Mouse (Mus musculus) hindbrain, embryonic 16.5 days (tissue): ENCODE measurements around the gene Camta1. TPM values are rescaled to one million over a fixed set of nuclear protein-coding genes. Genes with fewer than 3 reads are reported as not detected.

Experiments used
- ATAC-seq: fragments of 200-750 bp; cut with Nextera tagmentation; 2 replicates; pipeline ENCODE4 v1.8.0; 2017; ENCODE audit warnings: moderate TSS enrichment, moderate library complexity
- H3K27ac ChIP-seq: fragments of 300-500 bp; sonication (generic); 2 replicates; pipeline ENCODE4 v1.5.1; 2014; ENCODE audit warnings: low read depth, mild to moderate bottlenecking, control low read depth, low read length, moderate library complexity
- H3K27me3 ChIP-seq: fragments of 300-500 bp; sonication (generic); replicated peaks from 2 replicates; pipeline ENCODE4 v1.6.1; 2014; ENCODE audit warnings: low read length; ENCODE audit not compliant: control insufficient read depth, insufficient read depth
- H3K36me3 ChIP-seq: fragments of 300-500 bp; sonication (generic); 2 replicates; pipeline ENCODE4 v1.6.1; 2014; ENCODE audit warnings: mild to moderate bottlenecking, low read length, moderate library complexity, mixed read lengths; ENCODE audit not compliant: control insufficient read depth, insufficient read depth
- H3K4me1 ChIP-seq: fragments of 300-500 bp; sonication (generic); 2 replicates; pipeline ENCODE4 v1.6.1; 2014; ENCODE audit warnings: low read depth, low read length; ENCODE audit not compliant: control insufficient read depth, insufficient read depth
- H3K4me2 ChIP-seq: fragments of 300-500 bp; sonication (generic); 2 replicates; pipeline ENCODE4 v1.6.1; 2014; ENCODE audit warnings: mild to moderate bottlenecking, low read length, control low read depth, moderate library complexity
- H3K4me3 ChIP-seq: fragments of 300-500 bp; sonication (generic); 2 replicates; pipeline ENCODE4 v1.5.1; 2014; ENCODE audit warnings: mild to moderate bottlenecking, low read length, control low read depth, moderate library complexity
- H3K9ac ChIP-seq: fragments of 300-500 bp; sonication (generic); 2 replicates; pipeline ENCODE4 v1.6.1; 2014; ENCODE audit warnings: low read depth, mild to moderate bottlenecking, control low read depth, low read length, moderate library complexity
- H3K9me3 ChIP-seq: fragments of 300-500 bp; sonication (generic); 2 replicates; pipeline ENCODE4 v1.6.1; 2014; ENCODE audit warnings: mild to moderate bottlenecking, low read length, moderate library complexity; ENCODE audit not compliant: control insufficient read depth
- WGBS: fragments of 180-500 bp; shearing (Covaris S2); extraction: QIAGEN DNeasy Blood & Tissue Kit; methylation state at CpG from one replicate; pipeline ENCODE4 v1.1.7; 2014; 5-methylcytosine and 5-hydroxymethylcytosine counted together
- polyA plus RNA-seq: library from polyadenylated mRNA; unstranded; fragments of >200 nt; fragmentation: Nextera tagmentation; extraction: Ambion mirVana; gene quantifications from 2 replicates; pipeline ENCODE4 v1.2.1, GENCODE M21; 2015

Gene Camta1
- polyA plus RNA-seq, 1 experiment from 2014 or later, result 153 TPM

- Histone ChIP-seq H3K4me1 (peaks cover 14% of the 10 kb centered on the region), H3K4me2 (no peak overlapping the region), H3K4me3 (no peak overlapping the region), H3K36me3 (no peaks in the 10 kb centered on the region), H3K9ac (no peak overlapping the region), H3K27me3 (no peaks in the 10 kb centered on the region), H3K27ac (no peak overlapping the region), H3K9me3 (no peaks in the 10 kb centered on the region)
- no peak for ATAC-seq
- WGBS, result 26% methylated on average over 16 of the region's 16 CpGs
Measured at GRCm38 (mm10) chr4:151283092-151283741, 578.5 kb downstream of the Camta1 start.

- H3K4me3 ChIP-seq, result no peak overlapping the region
- H3K9me3 ChIP-seq, result no peaks in the 10 kb centered on the region
- ATAC-seq, result no peak
- H3K9ac ChIP-seq, result no peak overlapping the region
- H3K4me1 ChIP-seq, result peaks cover 14% of the 10 kb centered on the region
- H3K36me3 ChIP-seq, result no peaks in the 10 kb centered on the region
- 35% methylated on average over 14 of the region's 14 CpGs for WGBS
- no peak overlapping the region for H3K27ac ChIP-seq
- no peak overlapping the region for H3K4me2 ChIP-seq
- no peaks in the 10 kb centered on the region for H3K27me3 ChIP-seq
Measured at GRCm38 (mm10) chr4:151282103-151282502, 579.6 kb downstream of the Camta1 start.

GRCm38 (mm10) chr4:151275292-151275691 is 586.4 kb downstream of the Camta1 start:
- ATAC-seq, result peak; percentile 72
- WGBS, result 26% methylated on average over 13 of the region's 13 CpGs
- Histone ChIP-seq H3K27ac (peak overlapping the region; percentile 55; the same call in 1 of the 2 replicates), H3K9me3 (no peaks in the 10 kb centered on the region), H3K4me2 (0 out of 2 replicates have a peak overlapping the region, but pooled peaks have one; percentile 7), H3K9ac (peak overlapping the region; percentile 7; the same call in 1 of the 2 replicates), H3K27me3 (no peaks in the 10 kb centered on the region), H3K4me3 (no peak overlapping the region), H3K36me3 (no peaks in the 10 kb centered on the region), H3K4me1 (peaks cover 14% of the 10 kb centered on the region)

GRCm38 (mm10) chr4:151263786-151264414 is 597.8 kb downstream of the Camta1 start:
- no peak overlapping the region for H3K9ac ChIP-seq
- 23% methylated on average over 14 of the region's 14 CpGs for WGBS

GRCm38 (mm10) chr4:151263052-151263451 is 598.6 kb downstream of the Camta1 start:
- Histone ChIP-seq H3K9me3 (no peaks in the 10 kb centered on the region), H3K36me3 (no peaks in the 10 kb centered on the region), H3K9ac (no peak overlapping the region), H3K4me3 (no peak overlapping the region), H3K4me1 (peaks cover 16% of the 10 kb centered on the region), H3K27me3 (no peaks in the 10 kb centered on the region), H3K27ac (peak overlapping the region; percentile 36; the same call in 1 of the 2 replicates), H3K4me2 (no peak overlapping the region)
- ATAC-seq, result no peak
- 57% methylated on average over 7 of the region's 7 CpGs for WGBS

More at GRCm38 (mm10) chr4:151263786-151264414, 597.8 kb downstream of the Camta1 start:
- ATAC-seq, result no peak
- peak overlapping the region; percentile 14; the same call in 1 of the 2 replicates for H3K27ac ChIP-seq
- no peak overlapping the region for H3K4me3 ChIP-seq
- H3K9me3 ChIP-seq, result no peaks in the 10 kb centered on the region
- peaks cover 16% of the 10 kb centered on the region for H3K4me1 ChIP-seq
- no peaks in the 10 kb centered on the region for H3K27me3 ChIP-seq
- no peak overlapping the region for H3K4me2 ChIP-seq
- no peaks in the 10 kb centered on the region for H3K36me3 ChIP-seq

GRCm38 (mm10) chr4:151256622-151257021 is 605.1 kb downstream of the Camta1 start:
- Histone ChIP-seq H3K4me2 (no peak overlapping the region), H3K9ac (no peak overlapping the region), H3K9me3 (no peaks in the 10 kb centered on the region), H3K4me1 (no peaks in the 10 kb centered on the region; the same call in 1 of the 2 replicates), H3K27ac (no peak overlapping the region), H3K36me3 (no peaks in the 10 kb centered on the region), H3K4me3 (no peak overlapping the region), H3K27me3 (no peaks in the 10 kb centered on the region)
- ATAC-seq, result no peak
- 41% methylated on average over 4 of the region's 4 CpGs for WGBS

- Histone ChIP-seq H3K4me1 (no peaks in the 10 kb centered on the region), H3K27ac (no peak overlapping the region), H3K9me3 (no peaks in the 10 kb centered on the region), H3K27me3 (no peaks in the 10 kb centered on the region), H3K9ac (no peak overlapping the region), H3K36me3 (no peaks in the 10 kb centered on the region), H3K4me2 (no peak overlapping the region), H3K4me3 (no peak overlapping the region)
- 91% methylated on average over 6 of the region's 6 CpGs for WGBS
- ATAC-seq, result no peak
Measured at GRCm38 (mm10) chr4:151250824-151251223, 610.9 kb downstream of the Camta1 start.

- no peak overlapping the region for H3K4me2 ChIP-seq
- H3K27ac ChIP-seq, result no peak overlapping the region
- no peaks in the 10 kb centered on the region for H3K36me3 ChIP-seq
- H3K27me3 ChIP-seq, result no peaks in the 10 kb centered on the region; the same call in 1 of the 2 replicates
- no peaks in the 10 kb centered on the region for H3K9me3 ChIP-seq
- H3K4me1 ChIP-seq, result peaks cover 14% of the 10 kb centered on the region
- no peak for ATAC-seq
- WGBS, result 68% methylated on average over 7 of the region's 7 CpGs
- no peak overlapping the region for H3K4me3 ChIP-seq
- no peak overlapping the region for H3K9ac ChIP-seq
Measured at GRCm38 (mm10) chr4:151245068-151245797, 616.4 kb downstream of the Camta1 start.

GRCm38 (mm10) chr4:151243445-151243844 is 618.2 kb downstream of the Camta1 start:
- WGBS, result 60% methylated on average over 9 of the region's 9 CpGs
- no peak for ATAC-seq
- H3K27ac ChIP-seq, result no peak overlapping the region

More at GRCm38 (mm10) chr4:151243445-151243844, 618.2 kb downstream of the Camta1 start:
- no peak overlapping the region for H3K4me3 ChIP-seq
- H3K9ac ChIP-seq, result no peak overlapping the region
- no peaks in the 10 kb centered on the region for H3K9me3 ChIP-seq
- no peak overlapping the region for H3K4me2 ChIP-seq
- H3K36me3 ChIP-seq, result no peaks in the 10 kb centered on the region
- H3K4me1 ChIP-seq, result peaks cover 14% of the 10 kb centered on the region
- no peaks in the 10 kb centered on the region; the same call in 1 of the 2 replicates for H3K27me3 ChIP-seq
